Mouse (Mus musculus) hindbrain, postnatal 0 days (tissue): ENCODE measurements around the gene 4930455H04Rik. TPM values are rescaled to one million over a fixed set of nuclear protein-coding genes. Genes with fewer than 3 reads are reported as not detected.
A peak's percentile ranks its signal among the peaks of the same experiment; 100 is the strongest.

Source experiments
- ATAC-seq: fragments of 200-750 bp; cut with Nextera tagmentation; 2 replicates; pipeline ENCODE4 v1.8.0; 2017; ENCODE audit warnings: mild to moderate bottlenecking, moderate TSS enrichment, moderate library complexity
- DNase-seq: peaks from one replicate; pipeline ENCODE4 v3.0.0-alpha.2; 2015; ENCODE audit warnings: low spot score
- H3K27ac ChIP-seq: fragments of 300-500 bp; sonication (generic); 2 replicates; pipeline ENCODE4 v1.5.1; 2014; ENCODE audit warnings: mild to moderate bottlenecking
- H3K27me3 ChIP-seq: fragments of 300-500 bp; sonication (generic); 2 replicates; pipeline ENCODE4 v1.6.1; 2014; ENCODE audit warnings: low read length, mixed read lengths; ENCODE audit not compliant: insufficient read depth
- H3K36me3 ChIP-seq: fragments of 300-500 bp; sonication (generic); 2 replicates; pipeline ENCODE4 v1.6.1; 2014; ENCODE audit warnings: low read length, mixed read lengths; ENCODE audit not compliant: insufficient read depth
- H3K4me1 ChIP-seq: fragments of 300-500 bp; sonication (generic); 2 replicates; pipeline ENCODE4 v1.6.1; 2014; ENCODE audit warnings: antibody characterized with exemption, low read length, mixed read lengths; ENCODE audit not compliant: insufficient read depth
- H3K4me2 ChIP-seq: fragments of 300-500 bp; sonication (generic); 2 replicates; pipeline ENCODE4 v1.6.1; 2014; ENCODE audit warnings: low read depth, mild to moderate bottlenecking, low read length, moderate library complexity, mixed read lengths
- H3K4me3 ChIP-seq: fragments of 300-500 bp; sonication (generic); 2 replicates; pipeline ENCODE4 v1.5.1; 2014; ENCODE audit warnings: low read length
- H3K9ac ChIP-seq: fragments of 300-500 bp; sonication (generic); replicated peaks from 2 replicates; pipeline ENCODE4 v1.6.1; 2014; ENCODE audit warnings: mild to moderate bottlenecking, low read length, moderate library complexity, mixed read lengths
- H3K9me3 ChIP-seq: fragments of 300-500 bp; sonication (generic); 2 replicates; pipeline ENCODE4 v1.6.1; 2016; ENCODE audit warnings: low read length, mixed read lengths
- CTCF ChIP-seq: IDR thresholded peaks from 2 replicates; pipeline ENCODE4 v1.5.1; 2016; ENCODE audit warnings: antibody characterized with exemption, control low read depth, low read depth
- WGBS: fragments of 180-500 bp; shearing (Covaris S2); extraction: QIAGEN DNeasy Blood & Tissue Kit; methylation state at CpG from one replicate; pipeline ENCODE4 v1.1.7; 2014; 5-methylcytosine and 5-hydroxymethylcytosine counted together
- polyA plus RNA-seq: library from polyadenylated mRNA; unstranded; fragments of >200 nt; fragmentation: Nextera tagmentation; extraction: Ambion mirVana; gene quantifications from 2 replicates; pipeline ENCODE4 v1.2.1, GENCODE M21; 2015
- total RNA-seq: library from RNA; depleted of rRNA; stranded (reverse); fragments of >200 nt; gene quantifications from 2 replicates; pipeline ENCODE4 v1.2.3, GENCODE M21; 2014

4930455H04Rik gene
- total and polyA plus RNA-seq, 2 experiments from 2014 or later, result not detected

DNA sequence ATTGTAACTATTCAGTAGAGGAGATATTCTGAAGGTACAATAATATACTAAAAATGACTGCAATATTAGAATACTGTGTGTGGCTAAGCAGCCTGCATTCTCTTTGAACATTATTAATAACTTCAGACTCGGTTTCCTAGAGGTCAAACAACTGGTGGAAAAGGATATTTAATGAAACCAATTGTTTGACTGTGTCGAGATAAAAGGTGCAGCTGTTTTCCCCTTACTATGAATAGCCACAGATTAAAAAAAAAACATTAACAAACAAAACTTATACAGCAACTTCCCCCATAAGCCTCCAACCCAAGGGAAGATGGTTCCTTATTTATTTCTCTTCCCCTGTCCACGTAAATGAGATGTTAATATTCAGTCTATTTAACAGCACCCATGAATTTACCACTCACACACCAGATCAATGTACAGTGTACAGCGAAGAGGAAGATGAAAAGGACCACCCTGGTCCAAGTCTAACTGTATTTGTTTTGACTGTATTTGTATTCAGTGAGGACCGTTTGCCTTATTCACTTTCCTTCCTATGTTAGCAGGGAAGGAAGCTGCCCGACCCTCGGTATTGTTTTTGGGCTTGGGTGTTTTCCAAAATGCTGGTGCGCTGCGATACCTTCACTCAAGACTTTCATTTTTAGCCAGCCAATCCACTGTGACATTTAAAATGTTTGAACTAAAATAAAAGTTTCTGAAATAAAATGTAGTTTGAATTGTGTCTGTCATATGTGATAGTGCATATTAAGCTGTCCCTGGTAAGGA, 13.9 kb downstream of the 4930455H04Rik start:
- Histone ChIP-seq H3K4me3 (no peak overlapping the region), H3K4me1 (no peaks in the 10 kb centered on the region), H3K36me3 (no peaks in the 10 kb centered on the region), H3K4me2 (peak overlapping the region; percentile 21; the same call in 1 of the 2 replicates), H3K9me3 (no peaks in the 10 kb centered on the region), H3K27me3 (no peaks in the 10 kb centered on the region), H3K9ac (no peak overlapping the region), H3K27ac (no peak overlapping the region)
- no peak for TF ChIP-seq CTCF
- DNase-seq (no peak), ATAC-seq (no peak)
- 60% methylated on average over 9 of the region's 9 CpGs for WGBS

DNA sequence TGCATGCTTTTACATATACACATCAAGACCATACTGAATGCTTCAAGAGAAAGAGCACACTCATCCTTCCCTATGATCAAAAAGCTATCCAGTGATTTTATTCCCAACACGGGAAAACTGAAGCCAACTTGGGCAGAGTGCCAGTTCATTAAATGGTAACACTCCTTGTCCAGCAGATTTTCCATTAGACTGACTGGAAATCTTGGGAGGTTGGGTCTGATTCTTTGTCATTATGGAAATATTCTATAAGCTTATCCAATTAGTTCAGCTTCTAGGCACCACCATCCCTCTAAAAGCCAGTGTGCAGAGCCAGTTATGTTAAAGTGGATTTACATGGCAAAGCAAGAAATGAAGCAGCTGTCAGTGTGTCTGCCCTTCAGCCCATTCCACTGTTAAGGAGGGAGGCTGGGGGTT, 17.0 kb downstream of the 4930455H04Rik start:
- Histone ChIP-seq H3K4me2 (no peak overlapping the region), H3K27ac (no peak overlapping the region), H3K27me3 (no peaks in the 10 kb centered on the region), H3K36me3 (no peaks in the 10 kb centered on the region), H3K4me1 (no peaks in the 10 kb centered on the region), H3K4me3 (no peak overlapping the region), H3K9ac (no peak overlapping the region), H3K9me3 (no peaks in the 10 kb centered on the region)
- peak; percentile 67 for DNase-seq
- peak; percentile 55; the same call in 1 of the 2 replicates for ATAC-seq
- 17% methylated on average over 1 of the region's 1 CpGs for WGBS
- no peak for TF ChIP-seq CTCF

DNA sequence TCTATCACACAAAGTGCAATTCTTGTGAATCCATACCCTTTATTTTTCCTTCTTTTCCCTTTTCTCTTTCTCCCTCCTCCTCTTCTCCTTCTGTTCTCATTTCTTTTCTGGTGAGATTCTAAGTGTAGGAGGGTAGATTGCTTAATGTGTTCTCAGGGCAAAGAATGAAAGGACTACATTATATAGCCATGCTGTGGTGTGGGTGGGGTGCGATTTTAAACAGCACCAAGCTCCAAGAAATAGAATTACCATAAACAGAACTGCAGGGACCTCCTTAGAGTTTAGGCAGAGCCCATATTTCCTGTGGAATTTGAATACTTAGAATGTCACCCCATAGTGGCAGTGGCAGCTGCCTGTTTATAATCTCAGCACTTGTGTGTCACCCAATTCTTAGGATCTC, 17.7 kb downstream of the 4930455H04Rik start:
- WGBS, result 62% methylated on average over 1 of the region's 1 CpGs
- TF ChIP-seq CTCF, result no peak
- Histone ChIP-seq H3K4me1 (no peaks in the 10 kb centered on the region), H3K36me3 (no peaks in the 10 kb centered on the region), H3K4me2 (no peak overlapping the region), H3K27me3 (no peaks in the 10 kb centered on the region), H3K9ac (no peak overlapping the region), H3K9me3 (no peaks in the 10 kb centered on the region), H3K27ac (no peak overlapping the region; the same call in 1 of the 2 replicates), H3K4me3 (no peak overlapping the region)
- ATAC-seq (no peak), DNase-seq (no peak)

DNA sequence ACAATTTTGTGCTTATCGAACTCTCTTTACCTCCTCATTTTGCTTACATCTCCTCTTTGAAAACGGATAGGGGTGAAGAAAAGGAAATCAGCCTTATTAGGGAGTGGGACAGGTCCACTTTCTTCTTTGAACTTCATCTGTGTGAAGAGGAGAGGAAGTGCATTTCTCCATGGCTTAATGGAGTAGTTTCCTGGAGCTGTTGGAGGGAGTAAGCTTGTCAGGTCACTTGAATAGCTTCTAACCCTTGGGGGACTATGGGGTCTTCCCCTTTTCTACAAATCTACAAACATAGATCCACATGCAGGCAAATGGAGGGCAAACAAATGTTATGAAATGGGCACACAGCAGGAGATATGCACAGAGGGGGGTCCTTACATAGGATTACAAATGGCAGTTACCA, 18.4 kb downstream of the 4930455H04Rik start:
- Histone ChIP-seq H3K36me3 (no peaks in the 10 kb centered on the region), H3K27ac (no peak overlapping the region), H3K4me2 (no peak overlapping the region), H3K4me3 (no peak overlapping the region), H3K9me3 (no peaks in the 10 kb centered on the region), H3K27me3 (no peaks in the 10 kb centered on the region), H3K9ac (no peak overlapping the region), H3K4me1 (no peaks in the 10 kb centered on the region)
- no peak for ATAC-seq
- WGBS, result 62% methylated on average over 2 of the region's 2 CpGs
- no peak for TF ChIP-seq CTCF
- no peak for DNase-seq

DNA sequence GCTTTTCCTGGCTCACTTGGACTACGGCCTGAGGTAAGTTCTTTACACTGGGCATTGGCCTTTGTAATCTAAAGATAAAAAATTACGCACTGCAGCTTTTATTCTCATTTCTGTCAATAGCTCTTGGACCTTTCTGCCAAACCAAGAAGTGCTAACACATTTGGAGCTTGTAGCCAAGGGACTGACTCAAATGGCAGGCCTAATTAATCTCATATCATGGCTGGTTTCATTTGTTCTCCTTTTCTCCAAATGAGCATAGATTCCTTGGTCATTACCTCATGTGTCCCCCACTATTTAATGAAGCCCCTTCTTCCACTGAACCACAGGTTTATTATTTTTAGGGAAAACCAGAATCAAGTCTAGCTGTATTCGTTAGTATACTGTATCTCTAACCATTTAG, 20.2 kb downstream of the 4930455H04Rik start:
- no peak for TF ChIP-seq CTCF
- 67% methylated on average over 3 of the region's 3 CpGs for WGBS
- Histone ChIP-seq H3K4me1 (no peaks in the 10 kb centered on the region), H3K4me3 (no peak overlapping the region), H3K27ac (no peak overlapping the region), H3K9me3 (no peaks in the 10 kb centered on the region), H3K36me3 (no peaks in the 10 kb centered on the region), H3K9ac (no peak overlapping the region), H3K27me3 (no peaks in the 10 kb centered on the region), H3K4me2 (no peak overlapping the region)
- ATAC-seq (no peak), DNase-seq (no peak)

DNA sequence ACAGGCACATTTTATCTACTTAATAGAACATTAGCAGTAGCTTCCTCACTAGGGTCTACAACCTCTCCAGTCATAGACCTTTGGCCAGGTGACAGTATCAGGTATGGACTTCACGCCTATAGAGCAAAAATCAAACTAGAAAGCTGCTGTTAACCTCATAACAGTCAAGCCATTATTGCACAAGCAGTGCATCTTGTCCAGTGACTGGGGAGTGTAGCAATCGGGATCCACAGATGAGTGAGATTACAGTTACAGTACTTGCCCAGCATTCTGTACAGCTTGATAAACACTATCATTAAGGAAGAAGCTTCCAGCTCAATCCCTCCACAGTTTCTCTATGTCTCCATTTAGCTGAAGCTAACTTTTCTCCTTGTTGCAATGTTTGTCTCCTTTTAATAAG, 23.1 kb downstream of the 4930455H04Rik start:
- Histone ChIP-seq H3K9me3 (no peaks in the 10 kb centered on the region), H3K4me2 (no peak overlapping the region), H3K27me3 (no peaks in the 10 kb centered on the region), H3K4me1 (no peaks in the 10 kb centered on the region), H3K4me3 (no peak overlapping the region), H3K36me3 (no peaks in the 10 kb centered on the region), H3K27ac (no peak overlapping the region), H3K9ac (no peak overlapping the region)
- TF ChIP-seq CTCF, result no peak
- ATAC-seq (no peak), DNase-seq (no peak)
- 88% methylated on average over 2 of the region's 2 CpGs for WGBS

DNA sequence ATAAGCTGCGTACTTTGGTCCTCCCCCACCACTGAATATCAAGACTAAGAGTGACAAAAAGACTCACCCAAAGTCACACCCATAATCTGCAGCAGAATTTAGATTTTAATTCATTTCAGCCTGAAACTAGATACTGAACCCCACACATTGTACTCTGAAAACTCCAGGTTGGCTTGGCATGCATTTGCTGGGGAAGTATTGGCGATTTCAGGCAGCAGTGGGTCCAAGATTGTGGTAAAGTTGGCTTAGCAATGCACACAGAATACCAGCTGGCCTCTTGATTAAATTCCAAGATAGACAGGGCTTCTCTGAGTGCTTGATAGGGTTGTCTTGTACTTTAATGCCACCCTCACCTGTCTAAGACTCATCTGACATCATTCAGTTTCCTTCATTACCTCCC, 24.9 kb downstream of the 4930455H04Rik start:
- 67% methylated on average over 2 of the region's 2 CpGs for WGBS
- no peak for TF ChIP-seq CTCF
- H3K4me1 ChIP-seq, result no peaks in the 10 kb centered on the region
- no peaks in the 10 kb centered on the region for H3K36me3 ChIP-seq
- DNase-seq, result no peak
- H3K4me3 ChIP-seq, result no peak overlapping the region
- no peak overlapping the region for H3K4me2 ChIP-seq
- H3K27ac ChIP-seq, result no peak overlapping the region
- no peaks in the 10 kb centered on the region for H3K27me3 ChIP-seq
- no peaks in the 10 kb centered on the region for H3K9me3 ChIP-seq
- no peak for ATAC-seq
- H3K9ac ChIP-seq, result no peak overlapping the region
